Mouse (Mus musculus): ENCODE data around the gene Eci3. TPM values are rescaled to one million over a fixed set of nuclear protein-coding genes. Genes with fewer than 3 reads are reported as not detected.
"Not testable (repeated sequence)": the region's sequence is repeated elsewhere in the genome, so short reads cannot be mapped to it uniquely, and the experiment has no call there.

Gene Eci3
- polyA plus RNA-seq (2012; rRNA removed), result not detected in 2 replicates

DNA sequence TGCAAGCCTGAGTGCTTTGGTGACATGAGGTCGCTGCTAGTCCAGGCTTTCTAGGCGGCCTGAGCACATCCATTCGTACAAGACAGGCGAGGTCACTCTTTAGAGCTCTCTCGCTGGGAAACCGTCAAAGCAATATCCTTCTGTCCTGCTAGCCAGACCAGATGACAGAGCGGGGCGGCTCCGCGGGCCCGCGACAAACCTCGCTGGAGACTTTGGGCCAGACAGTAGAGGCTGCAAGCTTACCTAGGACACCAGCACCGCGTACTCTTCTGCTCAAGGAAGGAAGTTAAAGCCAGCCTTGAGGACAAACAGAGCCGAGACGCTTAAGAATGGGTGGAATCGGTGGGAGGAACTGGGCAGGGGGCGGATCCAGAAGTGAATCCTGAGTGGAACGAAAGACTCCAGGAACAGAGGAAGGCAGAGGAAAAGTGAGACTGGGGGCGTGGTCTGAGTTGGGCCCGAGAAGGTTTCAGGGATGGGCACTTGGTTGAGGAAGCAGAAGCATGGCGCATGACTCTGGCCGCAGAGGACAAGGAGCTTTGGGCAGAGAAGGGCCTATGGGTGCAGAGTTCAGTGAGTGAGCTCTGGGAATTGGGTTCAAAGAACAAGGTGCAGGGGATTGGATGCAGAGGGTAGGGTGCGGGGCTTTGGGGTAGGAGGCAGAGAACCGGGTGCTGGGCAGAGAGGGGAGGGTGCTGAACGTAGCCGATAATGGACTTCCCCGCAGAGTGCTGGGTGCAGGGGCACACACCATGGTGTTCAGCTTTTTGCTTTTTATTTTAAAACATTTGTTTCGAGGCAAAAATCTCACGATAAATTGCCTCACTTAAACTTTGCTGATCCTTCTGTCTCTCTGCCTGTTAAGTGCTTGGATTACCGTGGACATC lies at the start of gene Eci3:
Gene Eci3, minus strand, starts transcription at position 300 of the 887 bp plus-strand sequence.
- TF ChIP-seq POLR2A (IDR thresholded peaks at IDR 0.05; ENCODE audit: extremely low read depth, insufficient read depth, low read length), result no peak
- no peak for TF ChIP-seq CTCF (IDR thresholded peaks at IDR 0.05; ENCODE audit: extremely low read depth, insufficient read depth, low read length)
- Histone ChIP-seq H3K27ac (ENCODE audit: insufficient read depth, low read length) (no peak within 1 kb of the TSS), H3K4me1 (ENCODE audit: control insufficient read depth, insufficient read depth, low read length) (peaks cover 2% of the 10 kb centered on the region), H3K4me3 (ENCODE audit: insufficient read depth, low read length) (no peak within 1 kb of the TSS)

DNA sequence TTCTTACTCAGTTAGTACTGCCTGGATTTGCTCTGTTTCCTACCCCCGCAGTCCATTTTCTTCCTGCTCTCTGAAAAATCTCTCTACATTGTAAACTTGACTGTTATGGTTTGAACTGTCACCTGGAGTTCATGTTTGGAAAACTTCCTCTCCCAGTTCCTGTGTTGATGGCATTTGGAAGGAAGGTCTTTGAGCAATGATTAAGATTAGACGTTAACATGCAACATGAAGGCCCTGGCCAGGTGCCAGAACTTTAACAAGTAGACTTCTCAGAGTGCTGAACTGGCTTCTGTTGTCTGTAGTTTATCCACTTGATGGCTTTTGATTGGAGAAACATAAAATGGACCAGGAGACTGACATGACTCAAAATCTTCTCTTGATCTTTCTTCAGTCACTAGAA lies 32.3 kb upstream of the Eci3 start:
- no peaks in the 10 kb centered on the region; the same call in 1 of the 2 replicates for H3K4me1 ChIP-seq (ENCODE audit: control insufficient read depth, insufficient read depth, low read length)
- H3K27ac ChIP-seq (ENCODE audit: insufficient read depth, low read length), result no peak overlapping the region
- H3K4me3 ChIP-seq (ENCODE audit: insufficient read depth, low read length), result no peak overlapping the region
- TF ChIP-seq POLR2A (IDR thresholded peaks at IDR 0.05; ENCODE audit: extremely low read depth, insufficient read depth, low read length), result no peak
- TF ChIP-seq CTCF (IDR thresholded peaks at IDR 0.05; ENCODE audit: extremely low read depth, insufficient read depth, low read length), result no peak

DNA sequence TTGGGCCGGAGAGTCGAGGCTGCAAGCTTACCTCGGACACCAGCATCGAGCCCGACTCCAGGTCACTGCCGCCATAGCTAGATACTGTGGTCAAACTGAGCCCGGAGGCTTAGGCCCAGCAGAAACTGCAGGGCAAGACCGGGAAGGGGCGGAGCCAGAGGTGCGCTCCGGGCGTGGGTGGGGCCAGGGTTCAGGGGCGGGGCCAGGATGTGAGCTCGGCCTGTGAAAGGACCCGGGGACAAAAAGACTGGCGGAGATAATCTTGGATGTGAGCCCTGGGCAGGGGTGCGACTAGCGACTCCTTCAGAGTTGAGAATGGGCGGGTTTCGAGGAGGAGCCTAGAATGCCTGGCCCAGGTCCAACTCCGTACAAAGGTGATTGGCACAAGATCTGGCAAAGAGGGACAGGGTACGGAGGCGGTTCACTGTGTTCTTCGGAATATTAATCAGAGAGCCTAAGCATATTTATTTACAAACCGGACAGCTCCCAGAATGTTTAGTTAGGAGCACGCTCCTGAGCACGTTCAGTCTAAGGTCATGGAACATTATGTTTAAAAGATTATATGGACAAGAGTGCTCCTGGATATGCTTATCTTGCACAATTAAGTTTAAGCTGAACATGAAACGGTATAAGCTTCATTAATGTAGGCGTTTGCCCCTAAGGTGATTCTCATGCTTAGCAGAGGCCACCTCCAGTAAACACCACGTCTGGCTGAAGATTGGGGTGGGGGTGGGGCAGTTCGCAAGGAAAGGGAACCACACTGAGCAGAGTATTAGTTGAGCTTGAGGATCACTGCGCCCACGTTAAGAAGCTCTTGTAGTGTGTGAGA lies 30.6 kb upstream of the Eci3 start:
- TF ChIP-seq CTCF (IDR thresholded peaks at IDR 0.05; ENCODE audit: extremely low read depth, insufficient read depth, low read length) (no peak), POLR2A (IDR thresholded peaks at IDR 0.05; ENCODE audit: extremely low read depth, insufficient read depth, low read length) (peak; percentile 56)
- H3K4me3 ChIP-seq (ENCODE audit: insufficient read depth, low read length), result peak overlapping the region; percentile 81
- H3K27ac ChIP-seq (ENCODE audit: insufficient read depth, low read length), result peak overlapping the region; percentile 94
- no peaks in the 10 kb centered on the region; the same call in 1 of the 2 replicates for H3K4me1 ChIP-seq (ENCODE audit: control insufficient read depth, insufficient read depth, low read length)

DNA sequence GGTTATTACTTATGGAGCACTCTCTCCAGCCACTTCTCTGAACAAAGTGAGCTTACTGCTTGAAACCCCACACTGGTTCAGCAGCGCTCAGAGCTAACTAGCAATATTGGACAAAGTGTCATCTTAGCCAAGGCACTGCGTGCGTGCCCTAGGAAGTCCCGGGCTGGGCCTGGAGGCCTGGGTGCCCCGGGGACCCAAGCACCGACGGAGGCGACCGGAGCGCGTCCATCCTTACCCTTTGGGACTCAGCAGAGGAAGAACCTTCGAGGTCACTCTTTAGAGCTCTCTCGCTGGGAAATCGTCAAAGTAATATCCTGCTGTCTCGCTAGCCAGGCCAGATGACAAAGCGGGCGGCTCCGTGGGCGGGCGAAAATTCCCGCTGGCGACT lies 30.0 kb upstream of the Eci3 start:
- peak overlapping the region; percentile 81 for H3K4me3 ChIP-seq (ENCODE audit: insufficient read depth, low read length)
- H3K27ac ChIP-seq (ENCODE audit: insufficient read depth, low read length), result peak overlapping the region; percentile 94
- no peak for TF ChIP-seq CTCF (IDR thresholded peaks at IDR 0.05; ENCODE audit: extremely low read depth, insufficient read depth, low read length)
- no peak for TF ChIP-seq POLR2A (IDR thresholded peaks at IDR 0.05; ENCODE audit: extremely low read depth, insufficient read depth, low read length)

DNA sequence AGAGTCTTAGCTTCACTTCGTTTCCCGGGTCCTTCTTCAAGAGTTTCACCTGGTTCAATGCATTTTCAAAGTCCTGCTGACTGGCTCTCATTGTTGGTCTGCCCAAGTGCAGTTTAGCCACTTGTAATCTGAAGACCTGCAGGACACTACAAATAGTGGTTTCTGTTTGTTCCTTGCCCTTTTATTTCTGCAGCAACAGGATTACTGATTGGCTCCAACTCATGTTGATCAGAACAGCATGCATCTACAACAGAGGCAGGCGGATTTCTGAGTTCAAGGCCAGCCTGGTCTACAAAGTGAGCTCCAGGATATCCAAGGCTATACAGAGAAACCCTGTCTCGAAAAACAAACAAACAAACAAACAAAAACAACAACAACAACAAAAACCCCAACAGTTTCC lies 29.5 kb upstream of the Eci3 start:
- H3K4me1 ChIP-seq (ENCODE audit: control insufficient read depth, insufficient read depth, low read length), result no peaks in the 10 kb centered on the region; the same call in 1 of the 2 replicates
- H3K27ac ChIP-seq (ENCODE audit: insufficient read depth, low read length), result no peak overlapping the region
- peak overlapping the region; percentile 81 for H3K4me3 ChIP-seq (ENCODE audit: insufficient read depth, low read length)
- TF ChIP-seq CTCF (IDR thresholded peaks at IDR 0.05; ENCODE audit: extremely low read depth, insufficient read depth, low read length) (no peak), POLR2A (IDR thresholded peaks at IDR 0.05; ENCODE audit: extremely low read depth, insufficient read depth, low read length) (no peak)

More for the DNA sequence above, 30.0 kb upstream of the Eci3 start:
- H3K4me1 ChIP-seq (ENCODE audit: control insufficient read depth, insufficient read depth, low read length), result no peaks in the 10 kb centered on the region; the same call in 1 of the 2 replicates

DNA sequence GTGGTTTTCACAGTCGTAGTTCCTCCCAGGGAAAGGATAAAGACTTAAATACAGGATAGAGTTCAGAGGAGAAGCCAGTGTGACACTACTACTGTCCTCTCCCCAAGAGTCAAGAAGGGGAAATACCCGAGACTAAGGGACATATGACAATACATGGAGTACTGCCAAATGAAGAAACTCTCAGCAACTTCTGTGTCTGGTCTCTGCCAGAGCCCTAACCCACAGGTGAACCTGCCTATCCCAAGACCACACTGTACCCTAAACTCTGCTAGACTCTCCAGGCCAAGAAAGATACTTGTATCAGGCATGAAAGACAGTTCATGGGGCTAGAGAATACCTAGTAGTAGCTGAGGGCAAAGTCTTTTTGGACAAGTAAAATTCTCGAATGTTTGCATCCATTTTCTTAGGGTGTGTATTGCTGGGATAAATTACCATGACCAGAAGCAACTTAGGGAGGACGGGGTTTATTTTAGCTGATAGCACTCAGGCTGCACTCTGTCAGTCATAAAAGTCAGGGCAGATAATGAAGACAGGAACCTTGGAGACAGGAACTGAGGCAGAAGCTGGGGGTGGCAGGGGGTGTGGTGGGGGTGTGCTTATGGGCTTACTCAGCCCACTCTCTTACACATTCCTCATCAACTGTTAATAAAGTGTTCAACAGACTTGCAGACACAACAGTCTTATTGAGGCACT lies 28.1 kb upstream of the Eci3 start:
- no peak for TF ChIP-seq POLR2A (IDR thresholded peaks at IDR 0.05; ENCODE audit: extremely low read depth, insufficient read depth, low read length)
- no peak for TF ChIP-seq CTCF (IDR thresholded peaks at IDR 0.05; ENCODE audit: extremely low read depth, insufficient read depth, low read length)
- Histone ChIP-seq H3K27ac (ENCODE audit: insufficient read depth, low read length) (no peak overlapping the region), H3K4me1 (ENCODE audit: control insufficient read depth, insufficient read depth, low read length) (no peaks in the 10 kb centered on the region; the same call in 1 of the 2 replicates), H3K4me3 (ENCODE audit: insufficient read depth, low read length) (no peak overlapping the region)

DNA sequence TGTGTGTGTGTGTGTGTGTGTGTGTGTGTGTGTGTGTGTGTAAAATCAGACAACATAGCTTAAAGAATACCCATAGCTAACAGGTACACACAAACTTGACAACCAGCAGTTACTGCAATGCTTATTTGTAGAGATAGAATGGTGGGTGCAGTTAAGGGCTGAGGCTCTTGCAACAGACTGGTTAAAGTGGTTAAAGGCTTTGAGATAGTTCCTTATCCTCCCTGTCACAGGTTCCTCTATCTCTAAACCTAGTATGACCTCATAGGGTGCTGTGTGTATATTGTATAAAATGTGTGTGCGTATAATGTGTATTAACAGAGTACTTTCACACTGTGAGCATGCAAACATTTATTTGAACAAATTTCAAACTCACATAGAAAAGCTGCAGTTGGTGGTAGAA lies 19.9 kb upstream of the Eci3 start:
- H3K27ac ChIP-seq (ENCODE audit: insufficient read depth, low read length); H3K4me3 ChIP-seq (ENCODE audit: insufficient read depth, low read length); H3K4me1 ChIP-seq (ENCODE audit: control insufficient read depth, insufficient read depth, low read length): not testable (repeated sequence)

DNA sequence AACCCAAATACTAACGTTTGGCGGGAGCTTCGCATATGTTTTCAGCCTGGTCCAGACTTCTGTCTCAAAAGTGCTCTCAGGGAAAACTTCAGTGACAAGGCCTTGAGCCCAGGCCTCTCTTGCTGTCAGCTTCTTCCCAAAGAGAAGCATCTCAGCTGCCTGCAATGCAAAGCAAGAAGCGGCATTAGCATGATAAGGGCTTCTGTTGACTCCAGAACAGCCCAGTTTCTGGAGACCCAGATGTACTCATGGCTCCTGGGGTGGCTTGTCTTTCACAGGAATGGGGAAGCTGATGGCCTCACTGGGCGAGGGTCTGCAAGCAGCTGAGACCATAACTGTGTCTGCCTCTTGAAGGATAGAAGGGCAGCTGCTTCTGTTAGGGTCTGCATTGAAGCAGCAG lies 15.0 kb upstream of the Eci3 start:
- H3K4me3 ChIP-seq (ENCODE audit: insufficient read depth, low read length); H3K4me1 ChIP-seq (ENCODE audit: control insufficient read depth, insufficient read depth, low read length); H3K27ac ChIP-seq (ENCODE audit: insufficient read depth, low read length): not testable (repeated sequence)

DNA sequence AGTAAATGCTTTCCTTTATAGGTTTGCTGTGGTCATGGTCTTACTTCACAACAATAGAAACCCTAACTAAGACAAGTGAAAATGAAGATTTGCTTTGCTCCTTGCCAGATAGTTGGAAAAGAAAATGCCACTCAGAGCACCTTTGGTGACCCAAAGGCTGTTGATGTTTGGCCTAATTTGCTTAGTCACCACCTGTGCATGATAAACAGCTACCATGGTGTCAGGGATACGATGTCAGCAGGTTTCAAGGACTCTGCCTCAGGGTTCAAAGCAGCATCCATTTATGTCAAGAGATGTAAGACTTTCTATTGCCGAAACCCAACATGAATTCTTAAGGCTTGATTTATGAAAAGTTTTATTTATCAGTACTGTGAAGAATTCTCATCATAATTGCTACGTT lies 13.8 kb upstream of the Eci3 start:
- H3K4me3 ChIP-seq (ENCODE audit: insufficient read depth, low read length), result no peak overlapping the region
- no peak for TF ChIP-seq CTCF (IDR thresholded peaks at IDR 0.05; ENCODE audit: extremely low read depth, insufficient read depth, low read length)
- no peak for TF ChIP-seq POLR2A (IDR thresholded peaks at IDR 0.05; ENCODE audit: extremely low read depth, insufficient read depth, low read length)
- H3K4me1 ChIP-seq (ENCODE audit: control insufficient read depth, insufficient read depth, low read length), result no peaks in the 10 kb centered on the region
- no peak overlapping the region for H3K27ac ChIP-seq (ENCODE audit: insufficient read depth, low read length)
